Mouse (Mus musculus): ENCODE data around the gene Cabp1.

GRCm38 (mm10) chr5:115181248-115181940 is 12.8 kb downstream of the Cabp1 start:
- TF ChIP-seq CTCF (IDR thresholded peaks at IDR 0.05; ENCODE audit: low read depth) (no peak), EP300 (optimal IDR thresholded peaks at IDR 0.05) (no peak)

All from stomach, postnatal 0 days (tissue).